Mouse (Mus musculus) hindbrain, embryonic 12.5 days (tissue): Measurements from ENCODE around the gene Cdh15. TPM values are rescaled to one million over a fixed set of nuclear protein-coding genes. Genes with fewer than 3 reads are reported as not detected.

Source experiments
- ATAC-seq: fragments of 200-750 bp; cut with Nextera tagmentation; 2 replicates; pipeline ENCODE4 v1.8.0; 2017; ENCODE audit warnings: moderate TSS enrichment; ENCODE audit not compliant: low FRiP score
- H3K27ac ChIP-seq: fragments of 300-500 bp; sonication (generic); 2 replicates; pipeline ENCODE4 v1.5.1; 2016; ENCODE audit warnings: mild to moderate bottlenecking
- H3K27me3 ChIP-seq: fragments of 300-500 bp; sonication (generic); 2 replicates; pipeline ENCODE4 v1.6.1; 2016; ENCODE audit warnings: mild to moderate bottlenecking
- H3K36me3 ChIP-seq: fragments of 300-500 bp; sonication (generic); 2 replicates; pipeline ENCODE4 v1.6.1; 2016; ENCODE audit warnings: mild to moderate bottlenecking
- H3K4me1 ChIP-seq: fragments of 300-500 bp; sonication (generic); 2 replicates; pipeline ENCODE4 v1.6.1; 2016
- H3K4me2 ChIP-seq: fragments of 300-500 bp; sonication (generic); replicated peaks from 2 replicates; pipeline ENCODE4 v1.6.1; 2016; ENCODE audit warnings: mild to moderate bottlenecking
- H3K4me3 ChIP-seq: fragments of 300-500 bp; sonication (generic); 2 replicates; pipeline ENCODE4 v1.5.1; 2016; ENCODE audit warnings: mild to moderate bottlenecking
- H3K9ac ChIP-seq: fragments of 300-500 bp; sonication (generic); 2 replicates; pipeline ENCODE4 v1.6.1; 2016; ENCODE audit warnings: mild to moderate bottlenecking, moderate library complexity
- H3K9me3 ChIP-seq: fragments of 300-500 bp; sonication (generic); replicated peaks from 2 replicates; pipeline ENCODE4 v1.6.1; 2016; ENCODE audit warnings: mild to moderate bottlenecking
- WGBS: fragments of 180-500 bp; shearing (Covaris S2); methylation state at CpG from one replicate; pipeline ENCODE4 v1.1.7; 2016; 5-methylcytosine and 5-hydroxymethylcytosine counted together
- polyA plus RNA-seq: library from polyadenylated mRNA; unstranded; fragments of >200 nt; fragmentation: Nextera tagmentation; extraction: Ambion mirVana; gene quantifications from 2 replicates; pipeline ENCODE4 v1.2.1, GENCODE M21; 2016

Cdh15 gene
- polyA plus RNA-seq, 1 experiment from 2014 or later, result 1.9 TPM

DNA sequence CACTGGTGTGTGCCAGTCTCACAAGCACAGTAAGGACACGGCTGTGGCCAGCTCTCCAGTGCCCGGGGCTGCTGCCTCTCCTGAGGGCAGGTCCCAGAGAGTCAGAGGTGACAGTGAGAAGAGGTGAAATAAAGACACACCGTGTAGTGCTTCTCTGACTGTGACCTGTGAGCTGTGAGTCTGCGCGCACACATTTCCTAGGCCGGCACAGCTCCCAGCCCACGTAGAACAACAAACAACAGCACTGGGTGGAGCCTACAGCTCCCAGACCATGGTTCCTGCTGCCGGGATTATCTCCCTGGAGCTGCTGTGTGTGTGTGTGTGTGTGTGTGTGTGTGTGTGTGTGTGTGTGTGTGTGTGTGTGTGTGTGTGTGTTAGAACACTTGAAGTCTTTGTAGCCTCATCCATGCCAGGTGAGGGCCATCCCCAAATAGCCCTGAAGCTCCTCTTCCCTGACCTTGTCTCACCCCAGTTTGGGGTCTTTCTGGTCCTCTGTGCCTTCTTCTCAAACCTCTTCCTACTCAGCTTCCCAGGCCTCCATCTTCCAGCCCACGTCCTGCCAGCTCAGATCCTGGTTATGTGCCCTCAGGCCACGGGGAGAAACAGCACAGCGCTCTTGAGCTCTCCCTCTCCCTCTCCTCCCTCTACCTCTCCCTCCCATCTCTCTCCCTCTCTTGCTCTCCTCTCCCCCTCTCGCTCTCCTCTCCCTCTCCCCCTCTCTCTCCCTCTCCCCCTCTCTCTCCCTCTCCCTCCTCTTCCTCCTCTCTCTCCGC is 29.9 kb upstream of the Cdh15 start:
- peak overlapping the region; percentile 23; the same call in 1 of the 2 replicates for H3K9ac ChIP-seq
- no peak overlapping the region for H3K4me3 ChIP-seq
- WGBS, result 34% methylated on average over 12 of the region's 13 CpGs
- 0 out of 2 replicates have a peak, but pooled peaks cover 6% of the 10 kb centered on the region for H3K36me3 ChIP-seq
- no peaks in the 10 kb centered on the region for H3K27me3 ChIP-seq
- no peak overlapping the region for H3K4me2 ChIP-seq
- H3K9me3 ChIP-seq, result no peaks in the 10 kb centered on the region
- no peak for ATAC-seq
- H3K27ac ChIP-seq, result peak overlapping the region; percentile 48; the same call in 1 of the 2 replicates
- H3K4me1 ChIP-seq, result peaks cover 37% of the 10 kb centered on the region

DNA sequence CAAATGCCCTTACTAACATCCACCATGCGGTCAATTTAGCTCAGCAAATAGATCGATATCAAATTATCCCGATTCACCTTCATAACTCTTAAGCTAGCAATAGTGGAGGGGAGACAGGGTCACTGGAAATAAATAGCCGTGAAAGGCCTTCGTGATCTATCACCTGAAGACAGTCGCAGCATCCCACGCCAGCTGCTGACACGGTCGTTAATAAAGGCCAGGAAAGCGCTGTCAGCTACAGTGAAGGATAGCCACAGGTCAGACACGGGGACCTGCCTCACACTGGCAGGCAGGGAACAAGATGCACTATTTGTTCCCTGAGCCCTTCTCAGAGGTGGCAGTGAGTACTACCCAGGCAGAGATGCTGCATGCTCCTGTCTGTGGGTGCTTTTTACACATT is 28.0 kb upstream of the Cdh15 start:
- no peak overlapping the region for H3K4me2 ChIP-seq
- 61% methylated on average over 11 of the region's 11 CpGs for WGBS
- no peaks in the 10 kb centered on the region for H3K27me3 ChIP-seq
- H3K4me3 ChIP-seq, result no peak overlapping the region
- H3K9ac ChIP-seq, result no peak overlapping the region
- peaks cover 33% of the 10 kb centered on the region for H3K4me1 ChIP-seq
- ATAC-seq, result no peak
- H3K36me3 ChIP-seq, result no peaks in the 10 kb centered on the region
- peak overlapping the region; percentile 57; the same call in 1 of the 2 replicates for H3K27ac ChIP-seq
- no peaks in the 10 kb centered on the region for H3K9me3 ChIP-seq

DNA sequence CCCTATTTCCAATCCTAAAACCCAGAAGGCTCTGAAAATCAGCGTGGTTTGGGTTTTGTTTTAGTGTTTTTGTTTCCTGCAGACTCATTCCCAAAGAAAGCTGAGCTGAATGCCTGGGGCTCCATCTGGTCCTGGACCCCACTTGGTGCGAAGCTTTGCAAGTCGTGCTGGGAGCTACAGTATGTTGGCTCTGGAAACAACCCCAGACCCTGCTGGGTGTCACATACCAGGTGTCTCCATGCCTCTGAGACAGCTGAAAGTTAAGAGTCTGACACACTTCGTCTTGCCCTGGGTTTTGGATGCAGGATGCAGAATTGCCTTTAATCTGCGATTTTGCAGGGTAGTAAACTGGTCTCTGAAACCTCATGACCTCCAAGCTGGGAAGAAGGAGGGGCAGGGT is 23.2 kb upstream of the Cdh15 start:
- no peak overlapping the region for H3K9ac ChIP-seq
- ATAC-seq, result no peak
- H3K27ac ChIP-seq, result no peak overlapping the region
- peaks cover 26% of the 10 kb centered on the region for H3K4me1 ChIP-seq
- no peaks in the 10 kb centered on the region for H3K36me3 ChIP-seq
- H3K9me3 ChIP-seq, result no peaks in the 10 kb centered on the region
- H3K27me3 ChIP-seq, result peaks cover 9% of the 10 kb centered on the region; the same call in 1 of the 2 replicates
- H3K4me2 ChIP-seq, result no peak overlapping the region
- WGBS, result 34% methylated on average over 5 of the region's 5 CpGs
- no peak overlapping the region for H3K4me3 ChIP-seq

DNA sequence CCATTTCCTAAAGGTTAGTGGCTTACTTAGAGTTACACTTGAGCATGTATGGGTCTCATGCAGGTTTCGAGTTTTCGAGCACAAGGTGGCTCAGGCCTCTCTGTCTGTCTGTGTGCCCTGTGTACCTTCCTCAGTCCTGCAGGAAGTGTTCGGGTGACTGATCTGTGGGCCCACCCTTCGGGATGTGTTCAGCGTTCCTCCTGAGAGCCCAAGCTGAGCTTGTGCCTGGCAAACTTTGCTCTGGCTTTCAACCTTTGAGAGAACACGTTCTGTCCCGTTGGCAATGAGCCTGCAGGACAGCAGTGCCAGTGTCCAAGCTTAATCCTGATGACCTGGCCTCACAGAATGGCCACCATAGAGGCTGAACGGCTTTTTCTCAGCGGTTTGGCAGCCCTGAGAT is 22.8 kb upstream of the Cdh15 start:
- 76% methylated on average over 9 of the region's 9 CpGs for WGBS
- Histone ChIP-seq H3K9me3 (no peaks in the 10 kb centered on the region), H3K27me3 (peaks cover 9% of the 10 kb centered on the region; the same call in 1 of the 2 replicates), H3K36me3 (no peaks in the 10 kb centered on the region), H3K4me1 (peaks cover 25% of the 10 kb centered on the region), H3K4me3 (no peak overlapping the region), H3K9ac (no peak overlapping the region), H3K27ac (no peak overlapping the region), H3K4me2 (no peak overlapping the region)
- no peak for ATAC-seq

DNA sequence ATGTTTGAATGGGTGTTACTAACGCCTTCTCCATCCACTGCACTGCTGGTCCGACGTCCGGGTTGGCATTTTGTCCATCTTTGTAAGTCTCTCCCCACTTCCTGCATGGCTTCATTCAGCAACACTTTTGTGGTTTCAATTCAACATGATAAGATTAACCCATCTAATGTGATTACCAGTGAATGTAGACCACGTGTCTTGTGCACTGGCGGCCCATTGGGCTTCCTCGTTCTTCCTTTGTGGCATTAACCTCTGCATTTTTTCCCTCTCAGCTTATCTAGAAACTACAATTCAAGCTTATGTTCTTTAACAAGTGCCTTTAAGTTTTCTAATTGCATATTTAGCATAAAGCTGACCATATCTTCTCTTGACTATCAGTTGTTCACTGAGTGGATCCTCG is 22.4 kb upstream of the Cdh15 start:
- Histone ChIP-seq H3K4me2 (no peak overlapping the region), H3K27ac (no peak overlapping the region), H3K9me3 (no peaks in the 10 kb centered on the region), H3K9ac (no peak overlapping the region), H3K27me3 (peaks cover 9% of the 10 kb centered on the region; the same call in 1 of the 2 replicates), H3K4me3 (no peak overlapping the region), H3K36me3 (no peaks in the 10 kb centered on the region), H3K4me1 (peaks cover 27% of the 10 kb centered on the region)
- no peak for ATAC-seq
- WGBS, result 84% methylated on average over 8 of the region's 8 CpGs

DNA sequence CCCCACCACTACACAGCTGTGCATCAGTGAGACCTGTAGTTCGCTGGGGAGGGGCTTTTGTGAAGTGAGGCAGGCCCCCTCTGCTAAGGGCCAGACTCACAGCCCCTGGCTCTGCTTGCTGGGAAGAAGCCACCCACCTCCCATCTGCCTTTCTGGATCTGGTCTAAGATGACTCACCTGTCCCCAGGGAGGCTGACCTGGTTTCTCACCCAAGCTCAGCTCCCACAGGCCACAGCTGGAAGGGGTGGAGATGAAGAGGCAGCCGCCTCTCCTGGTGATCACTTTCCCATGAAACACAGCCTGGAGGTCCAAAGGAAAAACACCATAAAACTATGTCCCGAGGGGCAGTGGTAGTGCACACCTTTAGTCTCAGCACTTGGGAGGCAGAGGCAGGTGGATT is 18.4 kb upstream of the Cdh15 start:
- H3K9me3 ChIP-seq, result no peaks in the 10 kb centered on the region
- H3K27me3 ChIP-seq, result peaks cover 9% of the 10 kb centered on the region; the same call in 1 of the 2 replicates
- 75% methylated on average over 3 of the region's 3 CpGs for WGBS
- no peak for ATAC-seq
- H3K4me1 ChIP-seq, result peaks cover 22% of the 10 kb centered on the region
- H3K4me2 ChIP-seq, result no peak overlapping the region
- no peak overlapping the region for H3K9ac ChIP-seq
- no peaks in the 10 kb centered on the region for H3K36me3 ChIP-seq
- no peak overlapping the region for H3K27ac ChIP-seq
- no peak overlapping the region for H3K4me3 ChIP-seq

DNA sequence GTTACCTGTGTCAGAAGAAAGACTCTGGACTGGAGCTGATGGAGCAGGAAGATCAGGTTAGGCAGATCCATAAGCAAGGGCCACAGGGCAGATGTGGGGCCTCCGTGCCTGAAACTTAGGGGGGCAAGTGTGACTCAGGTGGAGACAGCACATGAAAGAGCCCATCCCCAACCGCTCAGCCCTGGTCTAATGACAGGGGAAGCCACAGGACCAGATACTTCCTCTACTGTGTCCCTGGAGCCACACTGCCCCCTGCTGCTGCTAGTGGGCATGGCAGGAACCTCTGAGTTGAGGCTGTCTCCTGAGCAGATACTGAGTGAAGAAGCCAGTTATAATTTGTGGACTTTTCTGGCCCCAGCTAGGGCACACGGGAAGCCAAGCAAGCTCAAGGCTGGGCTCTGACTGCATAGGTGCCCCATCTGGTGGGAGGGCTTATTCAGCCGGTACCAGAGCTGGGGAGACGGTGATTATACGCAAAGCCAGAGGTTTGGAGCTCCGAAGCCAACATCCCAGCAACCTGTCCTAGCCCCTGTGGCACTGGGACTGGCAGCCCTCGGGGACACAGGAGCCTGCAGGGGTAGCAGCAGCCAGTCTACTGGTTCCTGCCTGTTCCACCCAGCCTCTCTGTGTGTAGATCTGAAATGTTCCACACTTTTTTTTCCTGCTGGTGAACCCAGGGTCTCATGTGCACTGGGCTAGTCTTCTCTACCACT is 17.3 kb upstream of the Cdh15 start:
- Histone ChIP-seq H3K27me3 (peaks cover 9% of the 10 kb centered on the region; the same call in 1 of the 2 replicates), H3K4me1 (peaks cover 15% of the 10 kb centered on the region), H3K4me2 (no peak overlapping the region), H3K9me3 (no peaks in the 10 kb centered on the region), H3K9ac (no peak overlapping the region), H3K27ac (no peak overlapping the region), H3K36me3 (no peaks in the 10 kb centered on the region), H3K4me3 (no peak overlapping the region)
- ATAC-seq, result peak; percentile 63
- 42% methylated on average over 8 of the region's 8 CpGs for WGBS

DNA sequence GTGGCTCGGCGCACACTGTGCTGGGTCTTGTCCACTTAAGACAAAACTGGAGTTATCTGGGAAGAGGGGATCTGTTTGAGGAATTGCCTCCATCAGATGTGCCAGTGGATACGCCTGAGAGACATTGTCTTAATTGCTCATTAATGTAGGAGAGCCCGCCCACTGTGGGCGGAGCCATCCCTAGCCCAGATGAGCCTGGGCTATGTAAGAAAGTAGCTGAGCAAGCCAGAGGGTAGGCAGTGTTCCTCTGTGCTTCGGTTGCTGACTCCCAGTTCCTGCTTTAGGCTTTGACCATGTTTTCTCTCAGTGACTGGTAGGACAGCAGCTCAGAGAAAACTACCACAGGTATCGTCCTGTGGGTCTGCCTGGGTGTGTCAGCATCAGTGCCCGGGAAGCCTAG is 13.3 kb upstream of the Cdh15 start:
- no peaks in the 10 kb centered on the region for H3K9me3 ChIP-seq
- H3K9ac ChIP-seq, result no peak overlapping the region
- H3K36me3 ChIP-seq, result no peaks in the 10 kb centered on the region
- H3K4me2 ChIP-seq, result no peak overlapping the region
- H3K27me3 ChIP-seq, result no peaks in the 10 kb centered on the region
- peaks cover 2% of the 10 kb centered on the region; the same call in 1 of the 2 replicates for H3K4me1 ChIP-seq
- ATAC-seq, result no peak
- H3K4me3 ChIP-seq, result no peak overlapping the region
- no peak overlapping the region for H3K27ac ChIP-seq
- WGBS, result 85% methylated on average over 8 of the region's 8 CpGs

DNA sequence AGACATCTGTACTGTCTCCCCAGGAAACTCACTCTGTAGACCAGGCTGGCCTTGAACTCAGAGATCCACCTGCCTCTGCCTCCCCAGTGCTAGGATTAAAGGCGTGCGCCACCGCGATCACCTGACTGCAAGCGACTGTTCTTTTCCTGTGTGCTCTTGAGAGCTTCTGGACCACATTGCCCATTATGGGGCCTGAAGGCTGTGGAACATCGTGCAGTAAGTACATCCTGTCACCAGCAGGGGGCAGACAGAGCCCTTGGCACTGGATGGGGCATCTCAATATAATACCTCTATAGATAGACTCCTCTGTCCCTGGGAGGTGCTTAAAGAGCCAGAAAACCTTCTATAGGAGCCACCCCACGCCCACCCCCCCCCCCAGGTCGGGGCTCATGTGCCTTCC is 12.8 kb upstream of the Cdh15 start:
- Histone ChIP-seq H3K4me1 (peaks cover 2% of the 10 kb centered on the region; the same call in 1 of the 2 replicates), H3K36me3 (no peaks in the 10 kb centered on the region), H3K4me3 (no peak overlapping the region), H3K9me3 (no peaks in the 10 kb centered on the region), H3K27me3 (no peaks in the 10 kb centered on the region), H3K27ac (no peak overlapping the region), H3K4me2 (no peak overlapping the region), H3K9ac (no peak overlapping the region)
- WGBS, result 39% methylated on average over 8 of the region's 8 CpGs
- ATAC-seq, result peak; percentile 61

DNA sequence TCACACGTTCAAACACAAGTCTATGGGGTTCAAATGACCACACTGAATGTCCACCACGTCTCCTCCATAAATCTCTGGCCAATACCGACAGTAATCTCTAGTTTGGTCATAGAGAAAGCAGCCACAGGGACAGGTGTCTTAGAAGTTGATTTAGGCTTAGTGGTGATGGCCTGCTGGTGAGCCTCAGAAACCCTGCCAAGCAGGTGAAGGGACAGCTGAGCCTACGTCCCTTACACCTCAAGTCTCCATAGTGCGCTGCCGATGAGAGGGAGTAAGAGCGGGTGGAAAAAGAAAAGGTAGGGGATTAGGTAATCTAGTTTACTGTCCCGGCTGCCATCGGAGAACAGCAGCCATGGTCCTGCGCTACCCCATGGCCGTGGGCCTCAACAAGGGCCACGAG is 11.6 kb upstream of the Cdh15 start:
- no peak overlapping the region for H3K27ac ChIP-seq
- H3K4me1 ChIP-seq, result no peaks in the 10 kb centered on the region
- ATAC-seq, result no peak
- H3K9me3 ChIP-seq, result no peaks in the 10 kb centered on the region
- no peak overlapping the region for H3K4me2 ChIP-seq
- no peaks in the 10 kb centered on the region for H3K36me3 ChIP-seq
- 86% methylated on average over 12 of the region's 12 CpGs for WGBS
- H3K27me3 ChIP-seq, result no peaks in the 10 kb centered on the region
- no peak overlapping the region for H3K4me3 ChIP-seq
- H3K9ac ChIP-seq, result no peak overlapping the region

DNA sequence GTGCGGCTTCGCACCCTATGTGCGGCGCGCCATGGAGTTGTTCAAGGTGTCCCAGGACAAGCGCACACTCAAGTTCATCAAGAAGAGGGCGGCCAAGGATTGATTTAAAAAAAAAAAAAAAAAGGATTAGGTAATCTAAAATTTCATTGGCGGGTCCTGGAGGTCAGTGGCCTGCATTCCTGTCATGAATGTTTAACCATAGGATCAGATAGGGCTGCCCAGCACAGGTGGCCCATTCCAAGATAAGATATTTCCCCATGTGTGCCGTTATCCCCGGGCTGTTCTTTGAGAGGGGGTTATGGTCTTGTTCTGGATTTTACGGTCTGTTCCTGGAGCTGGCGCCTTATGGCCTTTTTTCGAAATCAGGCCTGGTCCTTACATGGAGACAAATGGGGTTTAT is 11.1 kb upstream of the Cdh15 start:
- ATAC-seq, result no peak
- Histone ChIP-seq H3K4me2 (no peak overlapping the region), H3K36me3 (no peaks in the 10 kb centered on the region), H3K4me3 (no peak overlapping the region), H3K9me3 (no peaks in the 10 kb centered on the region), H3K27ac (no peak overlapping the region), H3K9ac (no peak overlapping the region), H3K27me3 (no peaks in the 10 kb centered on the region), H3K4me1 (no peaks in the 10 kb centered on the region)
- 92% methylated on average over 13 of the region's 13 CpGs for WGBS

DNA sequence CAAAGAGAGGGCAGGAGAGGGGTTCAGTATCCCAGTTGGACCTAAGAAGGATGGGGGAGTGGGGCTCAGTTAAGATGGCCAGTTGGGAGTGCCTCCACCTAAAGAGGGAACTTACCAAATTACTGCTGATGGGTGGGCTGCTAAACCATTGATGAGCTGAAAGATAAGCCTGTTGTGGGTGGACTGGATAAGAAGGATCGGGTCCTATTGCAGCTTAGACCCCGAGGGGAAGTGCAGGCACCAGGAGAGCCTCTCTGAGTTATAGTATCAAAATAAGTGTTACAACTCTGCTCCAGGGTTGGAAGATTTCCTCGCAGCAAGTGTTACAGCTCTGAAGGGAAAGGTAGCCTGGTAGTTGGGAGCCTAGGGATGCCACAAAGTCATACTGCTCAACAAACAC is 3.6 kb upstream of the Cdh15 start:
- Histone ChIP-seq H3K4me2 (no peak overlapping the region), H3K4me3 (no peak overlapping the region), H3K36me3 (no peaks in the 10 kb centered on the region), H3K9me3 (no peaks in the 10 kb centered on the region), H3K27me3 (peaks cover 8% of the 10 kb centered on the region; the same call in 1 of the 2 replicates), H3K9ac (no peak overlapping the region), H3K4me1 (peaks cover 8% of the 10 kb centered on the region), H3K27ac (no peak overlapping the region)
- WGBS, result 68% methylated on average over 3 of the region's 3 CpGs
- no peak for ATAC-seq
